ENCODE assay signal across 16 mouse cellular contexts in the genomic region with DNA sequence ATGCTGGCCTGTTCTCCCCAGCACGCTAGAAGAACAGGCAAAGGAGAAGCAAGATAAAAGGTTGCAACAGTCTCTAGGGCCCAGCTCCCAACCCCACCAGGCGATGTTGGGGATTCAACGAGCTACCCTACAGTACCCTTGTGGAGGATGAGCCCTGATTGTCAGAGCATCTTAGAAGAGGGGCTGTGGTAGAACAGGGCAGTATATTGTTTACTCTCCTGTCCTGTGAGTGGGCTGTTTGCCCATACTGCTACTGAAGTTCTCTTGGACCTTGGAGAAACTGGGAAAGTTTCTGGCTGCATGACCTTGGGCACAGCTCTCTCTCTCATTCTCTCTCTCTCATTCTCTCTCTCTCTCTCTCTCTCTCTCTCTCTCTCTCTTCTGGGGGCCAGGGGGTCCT. TPM values are rescaled to one million over a fixed set of nuclear protein-coding genes. Genes with fewer than 3 reads are reported as not detected.
DNase-seq lines count a peak whose midpoint lies in the region; ATAC-seq and TF ChIP-seq lines count a peak whose summit lies in the region.
"Had no signal": no experiment of that assay in that cellular context is flagged by ENCODE, and none has a peak within 500 bp of the region (broad histone marks: within the 10 kb centered on the region; RNA-seq: fewer than 3 reads in every experiment).

No protein-coding gene starts in this region.

- H3K4me3 ChIP-seq in kidney, embryonic 15.5 days (replicated peaks), result no peak overlapping the region
- H3K4me3 ChIP-seq in testis, adult 2 months (ENCODE audit: control insufficient read depth, low read depth, low read length), result no peak overlapping the region
- no peak overlapping the region for H3K4me3 ChIP-seq in intestine, postnatal 0 days (ENCODE audit: low read depth, low read length)
- H3K4me3 ChIP-seq: embryonic facial prominence, embryonic 12.5 days; megakaryocyte, embryonic 14.5 days had no signal

- TF ChIP-seq POLR2A in testis, adult 2 months (IDR thresholded peaks at IDR 0.05; ENCODE audit: control insufficient read depth, low read depth, low read length), result no peak

- H3K4me1 ChIP-seq in kidney, embryonic 15.5 days, result peaks cover 50% of the 10 kb centered on the region
- H3K4me1 ChIP-seq in testis, adult 2 months (ENCODE audit: control insufficient read depth, insufficient read depth, low read length), result peaks cover 23% of the 10 kb centered on the region
- H3K4me1 ChIP-seq in intestine, postnatal 0 days (replicated peaks; ENCODE audit: control insufficient read depth, insufficient read depth, low read length), result peaks cover 9% of the 10 kb centered on the region; the same call in 1 of the 2 replicates

- WGBS in kidney, embryonic 15.5 days, result 59% methylated on average over 3 of the region's 3 CpGs
- 55% methylated on average over 3 of the region's 3 CpGs for WGBS in intestine, postnatal 0 days

- H3K27ac ChIP-seq in kidney, embryonic 15.5 days, result peak overlapping the region; percentile 81
- peak overlapping the region; percentile 84 for H3K27ac ChIP-seq in testis, adult 2 months (ENCODE audit: control insufficient read depth, insufficient read depth, low read depth, low read length)
- H3K27ac ChIP-seq in intestine, postnatal 0 days (ENCODE audit: low read depth, low read length), result peak overlapping the region; percentile 75
- H3K27ac ChIP-seq: embryonic facial prominence, embryonic 12.5 days had no signal

- no peaks in the 10 kb centered on the region for H3K9me3 ChIP-seq in kidney, embryonic 15.5 days (replicated peaks)
- no peaks in the 10 kb centered on the region for H3K9me3 ChIP-seq in intestine, postnatal 0 days (ENCODE audit: control insufficient read depth)
- H3K9me3 ChIP-seq: embryonic facial prominence, embryonic 12.5 days had no signal

- no peak for TF ChIP-seq CTCF in testis, adult 2 months (IDR thresholded peaks at IDR 0.05; ENCODE audit: control insufficient read depth, insufficient read depth, insufficient replicate concordance, low read depth, low read length)
- TF ChIP-seq CTCF in intestine, postnatal 0 days (IDR thresholded peaks at IDR 0.05; ENCODE audit: low read depth), result no peak

- H3K4me2 ChIP-seq in kidney, embryonic 15.5 days, result peak overlapping the region; percentile 14; the same call in 1 of the 2 replicates
- no peak overlapping the region for H3K4me2 ChIP-seq in intestine, postnatal 0 days (replicated peaks; ENCODE audit: low read depth)
- H3K4me2 ChIP-seq: embryonic facial prominence, embryonic 12.5 days had no signal

- no peaks in the 10 kb centered on the region; the same call in 1 of the 2 replicates for H3K27me3 ChIP-seq in kidney, embryonic 15.5 days
- H3K27me3 ChIP-seq in testis, adult 2 months (ENCODE audit: control insufficient read depth, insufficient read depth, low read length), result no peaks in the 10 kb centered on the region
- no peaks in the 10 kb centered on the region for H3K27me3 ChIP-seq in intestine, postnatal 0 days (replicated peaks; ENCODE audit: control insufficient read depth, insufficient read depth, low read length)
- H3K27me3 ChIP-seq: embryonic facial prominence, embryonic 12.5 days had no signal

- DNase-seq in kidney, adult 11 months, result no peak
- DNase-seq in testis, postnatal 14 days (ENCODE audit: low spot score), result no peak
- DNase-seq in testis, postnatal 10 days (ENCODE audit: low spot score), result peak; percentile 58
- no peak for DNase-seq in gastrocnemius, postnatal 10 days
- no peak for DNase-seq in adrenal gland, adult 18-20 months (ENCODE audit: low spot score in 2 of 2)
- DNase-seq: cerebellum, adult 9-11 months; thymus, adult 2 months had no signal

- no peaks in the 10 kb centered on the region for H3K36me3 ChIP-seq in kidney, embryonic 15.5 days
- H3K36me3 ChIP-seq in testis, adult 2 months (ENCODE audit: control insufficient read depth, insufficient read depth, low read length), result no peaks in the 10 kb centered on the region
- no peaks in the 10 kb centered on the region for H3K36me3 ChIP-seq in intestine, postnatal 0 days (ENCODE audit: control insufficient read depth, insufficient read depth)
- H3K36me3 ChIP-seq: embryonic facial prominence, embryonic 12.5 days had no signal

- no peak overlapping the region for H3K9ac ChIP-seq in kidney, embryonic 15.5 days
- no peak overlapping the region for H3K9ac ChIP-seq in intestine, postnatal 0 days (ENCODE audit: low read depth, low read length)
- H3K9ac ChIP-seq: embryonic facial prominence, embryonic 12.5 days had no signal

- ATAC-seq in kidney, embryonic 15.5 days (replicated peaks; ENCODE audit: low FRiP score), result no peak
- no peak for ATAC-seq in intestine, postnatal 0 days
- ATAC-seq: inflammation-experienced regulatory T-cells, adult 6 months had no signal

RNA-seq across cellular contexts. Expression of a gene that starts 0.7 kb away (rescaled TPM):
- 0.12 and 0.19 TPM in 2 replicates for polyA plus RNA-seq in kidney, embryonic 15.5 days (2015; fragmentation: Nextera tagmentation; extraction: Ambion mirVana)
- 3.0 and 4.6 TPM in 2 replicates for polyA plus RNA-seq in testis, adult 2 months (2012; rRNA removed)
- 0.47 and 0.51 TPM in 2 replicates for polyA plus RNA-seq in intestine, postnatal 0 days (2015; fragmentation: Nextera tagmentation; extraction: Ambion mirVana)
- total RNA-seq in gastrocnemius, postnatal 10 days (2021), result 1 to 10 TPM; 1.1 to 1.6 TPM
- 1 to 10 TPM; 1.6 to 2.3 TPM for total RNA-seq in adrenal gland, adult 18-20 months (2021)
- polyA plus RNA-seq: embryonic facial prominence, embryonic 12.5 days had no signal

RNA-seq across cellular contexts. Expression of a gene that starts 2.1 kb away (rescaled TPM):
- polyA plus RNA-seq in kidney, embryonic 15.5 days (2015; fragmentation: Nextera tagmentation; extraction: Ambion mirVana), result 0.77 and 1.0 TPM in 2 replicates
- 0.62 and 0.73 TPM in 2 replicates for polyA plus RNA-seq in testis, adult 2 months (2012; rRNA removed)
- polyA plus RNA-seq in intestine, postnatal 0 days (2015; fragmentation: Nextera tagmentation; extraction: Ambion mirVana), result 1.6 and 2.1 TPM in 2 replicates
- total RNA-seq in gastrocnemius, postnatal 10 days (2021), result 1 to 10 TPM; 2.3 to 3.1 TPM
- 1 to 10 TPM; 2.4 to 6.4 TPM for total RNA-seq in adrenal gland, adult 18-20 months (2021)
- polyA plus RNA-seq: inflammation-experienced regulatory T-cells, adult 6 months had no signal

RNA-seq across cellular contexts. Expression of a gene that starts 19.1 kb away (rescaled TPM):
- not detected in 2 replicates for polyA plus RNA-seq in kidney, embryonic 15.5 days (2015; fragmentation: Nextera tagmentation; extraction: Ambion mirVana)
- polyA plus RNA-seq in testis, adult 2 months (2012; rRNA removed), result not detected in 2 replicates
- polyA plus RNA-seq in intestine, postnatal 0 days (2015; fragmentation: Nextera tagmentation; extraction: Ambion mirVana), result not detected in 2 replicates
- not detected for total RNA-seq in gastrocnemius, postnatal 10 days (2021)
- not detected for total RNA-seq in adrenal gland, adult 18-20 months (2021)
- total RNA-seq: layer of hippocampus, postnatal 10 days had no signal
- polyA plus RNA-seq: brain, embryonic 14.5 days; inflammation-experienced regulatory T-cells, adult 6 months; limb, embryonic 11.5 days; thymus, adult 2 months had no signal

RNA-seq across cellular contexts. Expression of a gene that starts 28.5 kb away (rescaled TPM):
- not detected in 2 replicates for polyA plus RNA-seq in kidney, embryonic 15.5 days (2015; fragmentation: Nextera tagmentation; extraction: Ambion mirVana)
- polyA plus RNA-seq in testis, adult 2 months (2012; rRNA removed), result not detected in 2 replicates
- not detected in 2 replicates for polyA plus RNA-seq in intestine, postnatal 0 days (2015; fragmentation: Nextera tagmentation; extraction: Ambion mirVana)
- total RNA-seq in gastrocnemius, postnatal 10 days (2021), result not detected
- total RNA-seq in adrenal gland, adult 18-20 months (2021), result not detected
- total RNA-seq: layer of hippocampus, postnatal 10 days had no signal
- polyA plus RNA-seq: brain, embryonic 14.5 days; embryonic facial prominence, embryonic 12.5 days; inflammation-experienced regulatory T-cells, adult 6 months; limb, embryonic 11.5 days; thymus, adult 2 months had no signal

RNA-seq across cellular contexts. Expression of a gene that starts 41.7 kb away (rescaled TPM):
- not detected in 2 replicates for polyA plus RNA-seq in kidney, embryonic 15.5 days (2015; fragmentation: Nextera tagmentation; extraction: Ambion mirVana)
- not detected in 2 replicates for polyA plus RNA-seq in testis, adult 2 months (2012; rRNA removed)
- polyA plus RNA-seq in intestine, postnatal 0 days (2015; fragmentation: Nextera tagmentation; extraction: Ambion mirVana), result not detected in 2 replicates
- total RNA-seq in gastrocnemius, postnatal 10 days (2021), result not detected
- not detected for total RNA-seq in adrenal gland, adult 18-20 months (2021)
- total RNA-seq: layer of hippocampus, postnatal 10 days had no signal
- polyA plus RNA-seq: brain, embryonic 14.5 days; embryonic facial prominence, embryonic 12.5 days; inflammation-experienced regulatory T-cells, adult 6 months; limb, embryonic 11.5 days; thymus, adult 2 months had no signal
